Comparison of ENCODE assay signal across 9 mouse cellular contexts in the genomic region with DNA sequence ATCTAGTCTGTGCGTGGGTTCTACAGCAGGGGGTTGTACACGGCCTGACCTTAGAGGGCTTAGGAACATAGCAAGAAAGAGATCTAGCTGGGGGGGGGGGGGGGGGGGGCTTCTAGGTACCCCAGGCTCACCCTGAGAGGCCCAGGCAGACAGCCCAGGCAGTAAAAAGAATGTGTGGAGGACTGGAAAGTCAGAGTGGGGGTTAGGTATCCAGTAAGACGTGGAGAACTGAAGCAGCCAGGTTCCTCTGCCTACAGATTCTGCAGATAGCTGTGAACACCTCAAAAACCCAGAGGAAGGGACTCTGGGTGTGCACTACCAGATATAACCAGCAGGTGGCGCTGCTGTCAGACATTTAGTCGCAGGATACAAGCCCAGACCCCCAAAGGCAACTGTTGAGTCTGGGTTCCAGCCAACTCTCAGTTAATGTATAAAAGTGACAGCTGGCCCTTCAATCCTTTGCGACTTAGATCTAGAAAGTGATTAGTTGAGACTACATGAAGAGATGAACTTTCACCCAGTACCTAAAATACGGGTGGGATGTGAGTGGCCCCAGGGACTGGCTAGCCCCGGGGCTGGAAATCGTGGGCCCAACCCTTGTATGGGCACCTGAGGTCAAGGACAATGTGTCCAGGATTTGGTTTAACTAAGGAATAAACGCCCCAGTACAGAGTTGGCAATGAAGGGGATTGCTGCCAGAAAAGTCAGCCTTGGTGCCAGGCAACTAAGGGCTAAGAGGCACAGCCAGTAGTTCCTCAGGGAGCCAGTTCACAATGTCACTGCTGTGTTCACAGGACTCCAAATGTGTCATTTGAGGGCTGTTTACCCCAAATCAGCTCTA.
DNase-seq lines count a peak whose midpoint lies in the region; ATAC-seq and TF ChIP-seq lines count a peak whose summit lies in the region.
"Had no signal": no experiment of that assay in that cellular context is flagged by ENCODE, and none has a peak within 500 bp of the region (broad histone marks: within the 10 kb centered on the region; RNA-seq: fewer than 3 reads in every experiment).

No protein-coding gene starts in this region.

- peaks cover 53% of the 10 kb centered on the region for H3K36me3 ChIP-seq in heart, embryonic 10.5 days
- no peaks in the 10 kb centered on the region for H3K36me3 ChIP-seq in liver, postnatal 0 days (replicated peaks; ENCODE audit: insufficient read depth, low read length)

- H3K4me2 ChIP-seq in liver, postnatal 0 days (ENCODE audit: low read depth, low read length): no peak overlapping the region
- H3K4me2 ChIP-seq: embryonic facial prominence, embryonic 12.5 days had no signal

- peak; percentile 77 for DNase-seq in 3T3-L1 (ENCODE audit: low read depth, low spot score)
- DNase-seq in adrenal gland, adult 2 months: peak; percentile 70
- peak; percentile 90 for DNase-seq in embryo, embryonic 9.5 days (ENCODE audit: extremely low spot score)
- peak; percentile 87 for DNase-seq in heart, embryonic 10.5 days (ENCODE audit: low spot score)
- DNase-seq in kidney, postnatal 10 days: peak; percentile 95
- DNase-seq in liver, postnatal 0 days: peak; percentile 82
- peak; percentile 57 to 83 for DNase-seq in thymus, postnatal 10 days (ENCODE audit: low spot score in 2 of 2)

- H3K9ac ChIP-seq in liver, postnatal 0 days (replicated peaks): no peak overlapping the region
- H3K9ac ChIP-seq: embryonic facial prominence, embryonic 12.5 days had no signal

- peak; percentile 93 for TF ChIP-seq CTCF in liver, postnatal 0 days (IDR thresholded peaks at IDR 0.05; ENCODE audit: low read depth)

- no peaks in the 10 kb centered on the region for H3K9me3 ChIP-seq in heart, embryonic 10.5 days
- no peaks in the 10 kb centered on the region for H3K9me3 ChIP-seq in liver, postnatal 0 days (ENCODE audit: low read length)
- H3K9me3 ChIP-seq: embryonic facial prominence, embryonic 12.5 days had no signal

- WGBS in heart, embryonic 10.5 days: 32% methylated on average over 10 of the region's 10 CpGs
- 28% methylated on average over 10 of the region's 10 CpGs for WGBS in liver, postnatal 0 days (ENCODE audit: insufficient replicate concordance)

- H3K4me3 ChIP-seq in heart, embryonic 10.5 days: no peak overlapping the region
- no peak overlapping the region for H3K4me3 ChIP-seq in liver, postnatal 0 days (ENCODE audit: low read depth, low read length)
- H3K4me3 ChIP-seq: embryonic facial prominence, embryonic 12.5 days had no signal

- peak; percentile 49; the same call in 1 of the 2 replicates for ATAC-seq in liver, postnatal 0 days
- 0 out of 2 replicates have a peak, but pooled peaks have one; percentile 27 for ATAC-seq in neutrophil, adult 5-6 weeks (ENCODE audit: extremely low read depth, insufficient number of reproducible peaks, low FRiP score, poor library complexity, severe bottlenecking)

- H3K4me1 ChIP-seq in heart, embryonic 10.5 days: peaks cover 18% of the 10 kb centered on the region
- no peaks in the 10 kb centered on the region for H3K4me1 ChIP-seq in liver, postnatal 0 days (ENCODE audit: insufficient read depth)

- H3K27me3 ChIP-seq in heart, embryonic 10.5 days (ENCODE audit: insufficient read depth, poor library complexity, severe bottlenecking): no peaks in the 10 kb centered on the region
- H3K27me3 ChIP-seq in liver, postnatal 0 days (ENCODE audit: insufficient read depth, low read length): no peaks in the 10 kb centered on the region
- H3K27me3 ChIP-seq: embryonic facial prominence, embryonic 12.5 days had no signal

- no peak for TF ChIP-seq EP300 in liver, postnatal 0 days (IDR thresholded peaks at IDR 0.05; ENCODE audit: low read depth)

- no peak overlapping the region for H3K27ac ChIP-seq in heart, embryonic 10.5 days
- H3K27ac ChIP-seq in liver, postnatal 0 days (ENCODE audit: low read depth): no peak overlapping the region
